26 mouse cellular contexts compared by ENCODE assay signal in the genomic region with DNA sequence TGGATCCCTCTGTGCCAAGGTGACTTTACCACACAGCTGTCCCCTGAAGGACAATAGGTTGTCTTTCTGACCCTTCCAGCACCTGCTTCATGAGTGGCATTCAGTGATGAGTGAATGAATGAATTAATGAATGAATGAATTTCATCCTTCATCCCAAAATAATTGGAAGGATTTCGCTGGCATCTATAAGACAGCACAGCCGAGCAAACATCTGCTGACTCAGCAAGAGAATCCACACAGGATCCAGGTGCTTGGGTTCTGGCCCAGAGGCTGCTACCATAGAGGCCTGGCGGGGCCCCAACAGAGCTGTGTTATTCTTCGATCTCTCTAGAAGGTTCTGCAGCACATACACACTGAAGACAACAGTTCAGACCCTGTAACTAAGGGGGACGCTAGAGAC.
"Had no signal": no experiment of that assay in that cellular context is flagged by ENCODE, and none has a peak within 500 bp of the region (broad histone marks: within the 10 kb centered on the region; RNA-seq: fewer than 3 reads in every experiment).

No protein-coding gene starts in this region.

- H3K9me3 ChIP-seq: embryonic facial prominence, embryonic 10.5 days; embryonic facial prominence, embryonic 12.5 days; embryonic facial prominence, embryonic 13.5 days; embryonic facial prominence, embryonic 15.5 days; forebrain, embryonic 10.5 days; forebrain, embryonic 12.5 days; forebrain, embryonic 13.5 days; forebrain, embryonic 15.5 days; heart, embryonic 10.5 days had no signal

- H3K27me3 ChIP-seq: embryonic facial prominence, embryonic 12.5 days; embryonic facial prominence, embryonic 13.5 days; embryonic facial prominence, embryonic 15.5 days had no signal

- DNase-seq: cerebellum, adult 9-10 months; cerebellum, adult 9-11 months; cerebellum, postnatal 10 days; cerebellum, postnatal 14 days; cerebellum, postnatal 25 days; cerebellum, postnatal 36 days; embryo, embryonic 11 days; forebrain, postnatal 0 days; gastrocnemius, adult 2 months; gastrocnemius, postnatal 10 days; gastrocnemius, postnatal 14 days; gastrocnemius, postnatal 25 days; gastrocnemius, postnatal 36 days; heart, adult 11 months; heart, adult 18-20 months; heart, adult 2 months had no signal

- H3K9ac ChIP-seq: embryonic facial prominence, embryonic 12.5 days; embryonic facial prominence, embryonic 13.5 days; embryonic facial prominence, embryonic 15.5 days; forebrain, embryonic 12.5 days; forebrain, embryonic 13.5 days; forebrain, embryonic 15.5 days; forebrain, postnatal 0 days had no signal

- H3K36me3 ChIP-seq: forebrain, embryonic 12.5 days; forebrain, embryonic 15.5 days had no signal

- H3K27ac ChIP-seq: embryonic facial prominence, embryonic 10.5 days; embryonic facial prominence, embryonic 12.5 days; embryonic facial prominence, embryonic 13.5 days; embryonic facial prominence, embryonic 15.5 days; forebrain, embryonic 10.5 days; forebrain, embryonic 12.5 days; forebrain, embryonic 13.5 days; forebrain, embryonic 15.5 days; gastrocnemius, adult 2 months; heart, adult 2 months; heart, embryonic 10.5 days had no signal

- H3K4me2 ChIP-seq: embryonic facial prominence, embryonic 12.5 days; embryonic facial prominence, embryonic 13.5 days; embryonic facial prominence, embryonic 15.5 days; forebrain, embryonic 12.5 days; forebrain, embryonic 13.5 days; forebrain, embryonic 15.5 days had no signal

- H3K4me3 ChIP-seq: embryonic facial prominence, embryonic 10.5 days; embryonic facial prominence, embryonic 12.5 days; embryonic facial prominence, embryonic 13.5 days; embryonic facial prominence, embryonic 15.5 days; erythroblast, embryonic 14.5 days; forebrain, embryonic 10.5 days; forebrain, embryonic 12.5 days; forebrain, embryonic 13.5 days; forebrain, embryonic 15.5 days; gastrocnemius, adult 2 months; heart, adult 2 months; heart, embryonic 10.5 days had no signal
